Mouse (Mus musculus): Measurements from ENCODE around the gene Cyp2c37.
"Not testable (repeated sequence)": the region's sequence is repeated elsewhere in the genome, so short reads cannot be mapped to it uniquely, and the experiment has no call there.

Cyp2c37 gene

GRCm38 (mm10) chr19:39992140-39992539 is at the start of gene Cyp2c37:
Cyp2c37 (plus strand) TSS chr19:39992424.
- DNase-seq (ENCODE audit: low spot score), result not testable (repeated sequence)

GRCm38 (mm10) chr19:39960861-39961260 is 31.4 kb upstream of the Cyp2c37 start:
- DNase-seq (ENCODE audit: low spot score), result not testable (repeated sequence)

GRCm38 (mm10) chr19:39971096-39971495 is 21.1 kb upstream of the Cyp2c37 start:
- DNase-seq (ENCODE audit: low spot score), result not testable (repeated sequence)

GRCm38 (mm10) chr19:39989471-39989870 is 2.8 kb upstream of the Cyp2c37 start:
- DNase-seq (ENCODE audit: low spot score), result no peak

Data from layer of hippocampus, adult 11-12 months (tissue).